Mouse (Mus musculus) lung, adult 2 months (tissue): ENCODE data around the gene Avl9. TPM values are rescaled to one million over a fixed set of nuclear protein-coding genes. Genes with fewer than 3 reads are reported as not detected.
A peak's percentile ranks its signal among the peaks of the same experiment; 100 is the strongest.

Experiments
- DNase-seq: peaks from one replicate; pipeline ENCODE4 v3.0.0; 2022
- H3K4me1 ChIP-seq: fragments of 200-500 bp; 2 replicates; pipeline ENCODE4 v1.6.1; 2011; ENCODE audit warnings: low read length; ENCODE audit not compliant: control insufficient read depth, insufficient read depth
- H3K4me3 ChIP-seq: fragments of 200-500 bp; replicated peaks from 2 replicates; pipeline ENCODE3; 2011; ENCODE audit warnings: low read depth, mild to moderate bottlenecking, control low read depth, low read length; ENCODE audit errors: extremely low read depth
- CTCF ChIP-seq: fragments of 200-500 bp; IDR thresholded peaks from 2 replicates; pipeline ENCODE4 v1.5.1; 2011; ENCODE audit warnings: mild to moderate bottlenecking, low read length, control low read depth; ENCODE audit not compliant: insufficient read depth
- POLR2A ChIP-seq: fragments of 200-500 bp; IDR thresholded peaks from 2 replicates; pipeline ENCODE4 v1.6.1; 2011; ENCODE audit warnings: low read depth, mild to moderate bottlenecking, control low read depth, low read length, borderline replicate concordance; ENCODE audit errors: extremely low read depth
- WGBS: fragments of 180-500 bp; shearing (Covaris S2); methylation state at CpG from one replicate; pipeline ENCODE4 v1.1.7; 2018; 5-methylcytosine and 5-hydroxymethylcytosine counted together
- polyA plus RNA-seq: library from polyadenylated mRNA; depleted of rRNA; stranded (reverse); fragments of >200 nt; gene quantifications from 2 replicates; pipeline ENCODE4 v1.2.3, GENCODE M21; 2012; rRNA removed

Avl9 gene
- polyA plus RNA-seq, 1 experiment = 8.4 TPM

DNA sequence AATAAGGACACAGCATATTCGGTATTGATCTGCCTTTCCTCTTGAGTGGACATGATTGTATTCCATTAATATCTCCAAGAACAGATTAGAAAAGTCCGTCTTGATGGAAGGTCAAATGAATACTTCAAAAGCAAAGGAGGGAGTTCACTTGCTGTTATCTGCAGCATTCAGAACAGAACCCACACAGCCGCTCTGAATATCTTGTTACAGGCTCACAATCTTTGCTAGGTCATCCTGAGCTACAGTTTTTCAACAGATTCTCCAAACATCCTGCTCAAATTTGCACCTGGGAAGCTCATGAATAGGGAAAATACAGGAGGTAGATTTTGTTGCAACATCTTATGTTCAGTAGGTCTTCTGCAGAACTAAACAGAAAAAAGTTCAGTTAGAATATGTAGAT, 74.6 kb downstream of the Avl9 start:
- WGBS = 69% methylated on average over 3 of the region's 3 CpGs
- DNase-seq = no peak
- Histone ChIP-seq H3K4me1 (peaks cover 21% of the 10 kb centered on the region), H3K4me3 (no peak overlapping the region)
- TF ChIP-seq CTCF = no peak
- TF ChIP-seq POLR2A = no peak

DNA sequence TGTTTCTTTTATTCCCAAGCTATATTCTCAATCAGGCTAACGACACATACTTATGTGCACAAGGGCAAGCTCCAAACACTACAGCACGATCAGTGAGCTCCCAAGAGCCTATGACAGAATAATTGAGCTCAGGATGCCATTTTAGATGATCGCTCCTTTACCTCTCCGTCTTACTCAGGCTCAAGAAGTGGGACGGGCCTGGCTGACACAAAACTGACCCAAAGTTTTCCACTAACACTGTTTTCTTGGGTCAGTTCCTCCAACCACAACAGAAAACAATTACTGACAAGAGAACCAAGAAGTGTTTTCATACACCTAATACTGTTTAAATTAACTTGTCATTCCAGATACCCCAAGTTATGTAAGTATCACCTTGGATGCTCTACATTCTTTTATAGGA, 80.1 kb downstream of the Avl9 start:
- WGBS = 51% methylated on average over 5 of the region's 5 CpGs
- DNase-seq = no peak
- H3K4me3 ChIP-seq = no peak overlapping the region

DNA sequence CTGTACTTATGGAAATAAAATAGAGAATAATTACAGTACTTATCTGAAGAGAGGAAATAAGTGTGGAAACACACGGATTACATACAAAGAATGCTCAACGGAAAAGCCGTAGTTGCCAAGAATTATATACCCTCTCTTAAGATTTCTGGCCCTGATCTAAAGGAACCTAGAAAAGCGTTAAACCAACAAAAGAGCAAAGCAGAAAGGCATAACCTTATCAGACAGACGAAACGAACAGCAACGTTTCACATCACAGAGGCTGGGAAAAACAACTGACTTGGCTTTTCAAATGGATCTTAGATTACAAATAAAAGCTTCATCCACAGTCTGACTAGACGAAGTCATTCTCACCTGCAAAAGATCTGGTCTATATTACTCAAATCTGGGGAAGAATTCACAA, 81.5 kb downstream of the Avl9 start:
- no peak for TF ChIP-seq POLR2A
- no peak for TF ChIP-seq CTCF
- DNase-seq = no peak
- Histone ChIP-seq H3K4me3 (peak overlapping the region; percentile 85), H3K4me1 (peaks cover 22% of the 10 kb centered on the region)
- under 1% methylated on average over 8 of the region's 8 CpGs for WGBS

More for the DNA sequence above, 80.1 kb downstream of the Avl9 start:
- TF ChIP-seq CTCF (no peak), POLR2A (no peak)
- H3K4me1 ChIP-seq = peaks cover 22% of the 10 kb centered on the region

DNA sequence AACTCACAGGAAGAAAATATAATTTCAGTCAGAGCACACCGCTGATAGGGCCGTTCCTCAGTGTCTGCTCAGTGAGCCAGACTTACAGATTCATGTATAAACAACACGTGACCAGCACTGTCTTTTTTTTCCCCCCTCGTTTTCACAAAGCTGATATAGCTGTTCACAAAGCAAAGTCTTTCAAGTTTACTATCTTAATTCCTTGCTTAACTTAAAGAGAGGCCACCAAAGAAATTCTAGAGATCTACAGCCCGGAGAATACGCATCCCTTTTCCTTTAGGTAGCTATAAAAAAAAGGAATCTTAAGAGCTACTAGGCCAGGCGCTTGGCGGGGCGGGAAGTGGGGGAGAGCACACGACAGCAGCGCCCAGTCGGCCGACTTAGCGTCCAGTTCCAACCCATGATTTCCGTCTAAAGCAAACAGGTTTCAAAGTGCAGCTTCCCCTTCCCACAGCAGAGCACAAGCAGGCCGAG, 82.0 kb downstream of the Avl9 start:
- DNase-seq = peak; percentile 38
- under 1% methylated on average over 16 of the region's 16 CpGs for WGBS

DNA sequence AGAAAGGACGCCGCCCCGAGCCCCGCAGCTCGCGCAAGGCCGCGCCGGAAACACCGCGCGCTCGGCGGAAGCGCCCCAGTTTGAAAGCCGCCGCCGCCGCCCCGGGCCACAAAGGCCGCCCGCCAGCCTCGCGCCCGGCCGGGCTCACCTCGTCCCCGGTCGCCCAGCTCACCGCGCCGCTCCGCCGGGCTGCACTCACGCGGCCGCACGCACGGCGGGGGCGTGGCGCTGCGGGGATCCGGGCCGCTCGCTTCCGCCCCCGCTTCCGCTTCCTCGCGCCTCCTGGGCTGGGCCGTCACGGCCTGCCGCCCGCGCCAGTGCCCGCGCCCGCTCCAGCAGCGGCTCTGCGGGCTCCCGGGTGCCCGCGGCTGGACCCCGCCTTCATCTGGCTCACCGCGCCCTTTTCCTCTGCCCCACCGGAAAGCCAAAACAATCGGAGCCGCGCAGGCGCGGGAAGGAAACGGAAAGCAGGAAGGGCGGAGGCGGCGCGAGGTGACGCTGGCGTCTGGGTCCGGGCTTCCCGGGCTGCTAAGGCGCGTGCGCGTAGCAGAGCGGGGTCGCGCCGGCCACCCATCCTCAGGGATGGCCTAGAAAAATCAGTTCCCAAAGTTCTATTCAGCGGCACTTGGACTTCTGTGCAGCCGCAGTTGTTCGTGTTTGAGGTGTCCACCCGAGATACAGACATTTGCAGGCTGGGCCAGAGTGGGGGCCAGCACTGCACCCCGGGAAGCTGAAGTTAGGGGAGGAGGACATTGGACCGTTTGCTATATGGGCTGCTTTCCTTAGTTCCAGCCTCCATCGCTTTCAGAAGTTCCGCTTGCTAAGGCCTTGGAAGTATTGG, 82.8 kb downstream of the Avl9 start, which contains the start of gene Kbtbd2:
TSS of gene Kbtbd2 (minus strand) at position 503 of the 841 bp plus-strand sequence.
- TF ChIP-seq POLR2A (peak; percentile 83; the same call in 1 of the 2 replicates), CTCF (no peak)
- peak; percentile 93 for DNase-seq
- under 1% methylated on average over 98 of the region's 98 CpGs for WGBS
- H3K4me1 ChIP-seq = peaks cover 21% of the 10 kb centered on the region
- peak within 1 kb of the TSS; percentile 85 for H3K4me3 ChIP-seq

More for the DNA sequence above, 82.0 kb downstream of the Avl9 start:
- H3K4me1 ChIP-seq = peaks cover 22% of the 10 kb centered on the region
- peak; percentile 33; the same call in 1 of the 2 replicates for TF ChIP-seq POLR2A
- TF ChIP-seq CTCF = no peak
- peak overlapping the region; percentile 85 for H3K4me3 ChIP-seq

DNA sequence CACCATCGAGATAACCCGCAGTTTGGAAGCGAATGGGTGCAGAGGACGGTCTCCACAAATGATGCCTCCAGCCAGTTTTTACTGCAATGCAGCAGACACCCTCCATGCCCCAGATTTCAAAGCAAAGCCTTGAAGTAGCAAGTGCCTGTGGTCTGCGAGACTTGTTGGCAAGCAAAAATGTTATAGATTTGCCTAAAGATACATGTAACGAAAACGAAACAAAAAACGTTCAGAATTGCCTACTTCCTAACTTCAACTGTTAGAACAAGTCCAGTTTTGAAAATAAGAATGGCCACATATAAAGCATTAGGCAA, 83.4 kb downstream of the Avl9 start:
- Histone ChIP-seq H3K4me3 (peak overlapping the region; percentile 85), H3K4me1 (peaks cover 15% of the 10 kb centered on the region)
- 3% methylated on average over 8 of the region's 8 CpGs for WGBS
- no peak for TF ChIP-seq POLR2A
- no peak for TF ChIP-seq CTCF
- DNase-seq = no peak

DNA sequence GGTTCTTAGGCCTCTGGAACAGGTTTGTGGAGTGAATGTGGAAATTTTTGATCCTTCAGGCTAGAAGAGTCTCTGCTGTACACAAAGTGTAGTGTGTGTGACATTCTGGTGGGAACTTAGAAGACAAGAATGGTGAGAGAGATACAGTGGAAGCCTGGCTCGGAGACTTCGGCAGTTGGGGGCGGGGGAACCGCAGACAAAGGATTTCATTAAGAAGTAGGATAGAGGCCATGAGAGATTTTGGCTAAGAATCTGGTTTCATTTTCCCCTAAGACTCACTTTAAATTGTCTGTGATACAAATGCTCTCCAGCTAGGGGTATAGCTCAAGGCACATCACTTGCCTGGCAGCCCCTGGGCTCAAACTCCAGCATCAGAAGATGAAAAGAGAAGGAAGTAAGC, 90.3 kb downstream of the Avl9 start:
- DNase-seq = no peak
- TF ChIP-seq POLR2A = no peak
- no peak for TF ChIP-seq CTCF
- no peak overlapping the region for H3K4me3 ChIP-seq
- H3K4me1 ChIP-seq = no peaks in the 10 kb centered on the region
- 82% methylated on average over 4 of the region's 4 CpGs for WGBS

DNA sequence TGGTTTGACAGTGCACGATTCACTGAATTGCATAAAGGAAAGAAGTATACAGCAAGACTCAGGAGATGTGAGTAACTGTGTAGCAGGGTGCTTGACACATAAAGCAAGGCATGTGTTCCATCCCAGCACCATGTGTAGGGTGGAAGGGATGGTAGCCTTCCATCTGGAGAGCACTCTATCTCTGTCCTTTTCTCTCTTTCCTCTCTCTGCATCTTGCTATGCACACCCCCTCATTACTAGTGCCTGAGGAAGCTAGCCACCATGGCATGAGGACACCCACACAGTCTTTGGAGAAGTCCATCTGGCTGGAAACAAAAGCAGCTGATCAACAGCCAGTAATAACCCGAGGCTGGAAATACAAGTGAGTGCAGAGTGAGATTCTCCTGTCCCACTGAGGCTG, 91.5 kb downstream of the Avl9 start:
- Histone ChIP-seq H3K4me1 (no peaks in the 10 kb centered on the region), H3K4me3 (no peak overlapping the region)
- no peak for DNase-seq
- WGBS = 55% methylated on average over 2 of the region's 2 CpGs
- TF ChIP-seq POLR2A = no peak
- TF ChIP-seq CTCF = no peak

DNA sequence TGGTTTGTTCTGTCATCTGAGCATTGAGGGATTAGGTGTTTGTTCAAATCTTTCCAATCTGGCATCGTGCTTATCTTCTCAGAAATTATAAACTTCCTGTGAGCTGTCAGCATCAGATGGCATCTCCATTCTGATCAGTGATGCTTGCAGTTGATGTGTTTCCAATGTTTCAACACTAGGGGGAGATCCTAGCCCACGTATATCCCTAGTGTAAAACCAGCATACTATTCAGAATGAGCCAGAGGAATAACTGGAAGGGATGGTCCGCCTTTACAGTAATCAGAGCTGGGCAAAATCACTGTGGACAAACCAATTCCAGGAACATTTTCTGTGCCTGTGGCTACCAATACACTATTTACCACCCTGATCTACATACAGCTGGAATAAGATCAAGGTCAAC, 94.0 kb downstream of the Avl9 start:
- WGBS = 7% methylated on average over 3 of the region's 3 CpGs

More for the DNA sequence above, 94.0 kb downstream of the Avl9 start:
- TF ChIP-seq CTCF = peak; percentile 34; the same call in 1 of the 2 replicates
- TF ChIP-seq POLR2A = no peak
- no peak overlapping the region for H3K4me3 ChIP-seq
- no peak for DNase-seq
- no peaks in the 10 kb centered on the region for H3K4me1 ChIP-seq

Other genes with a start within 250 kb of the Avl9 start
- 0.19 and 0.20 TPM in 2 replicates for gene Pde1c, start 145.8 kb upstream of the Avl9 start, polyA plus RNA-seq
- gene Lsm5, start 10.2 kb upstream of the Avl9 start, polyA plus RNA-seq = 2.5 and 3.1 TPM in 2 replicates
- gene Kbtbd2, start 82.9 kb downstream of the Avl9 start, polyA plus RNA-seq = 10.0 and 14.0 TPM in 2 replicates
- gene Fkbp9, start 117.2 kb downstream of the Avl9 start, polyA plus RNA-seq = 71.5 and 91.9 TPM in 2 replicates
- gene Nt5c3, start 209.0 kb downstream of the Avl9 start, polyA plus RNA-seq = 5.2 and 6.0 TPM in 2 replicates
- gene Vmn1r4, start 209.1 kb downstream of the Avl9 start, polyA plus RNA-seq = 0.05 and 0.08 TPM in 2 replicates